Mouse (Mus musculus): ENCODE measurements around the gene Myzap.
"Not testable (repeated sequence)": the region's sequence is repeated elsewhere in the genome, so short reads cannot be mapped to it uniquely, and the experiment has no call there.

Myzap gene

GRCm38 (mm10) chr9:71591938-71592548, at the start of gene Myzap:
TSS of gene Myzap (minus strand) at chr9:71592360.
- peak; percentile 98 for DNase-seq

- no peak for DNase-seq
These were observed 48.3 kb upstream of the Myzap start for GRCm38 (mm10) chr9:71640361-71640927.

GRCm38 (mm10) chr9:71638198-71638597, 46.0 kb upstream of the Myzap start:
- no peak for DNase-seq

- DNase-seq = no peak
These were observed 44.7 kb upstream of the Myzap start for GRCm38 (mm10) chr9:71636854-71637253.

GRCm38 (mm10) chr9:71635627-71636026, 43.5 kb upstream of the Myzap start:
- no peak for DNase-seq

GRCm38 (mm10) chr9:71634916-71635315, 42.8 kb upstream of the Myzap start:
- no peak for DNase-seq

- DNase-seq = no peak
These were observed 36.8 kb upstream of the Myzap start for GRCm38 (mm10) chr9:71628921-71629320.

GRCm38 (mm10) chr9:71628286-71628685, 36.1 kb upstream of the Myzap start:
- DNase-seq = no peak

GRCm38 (mm10) chr9:71625961-71626360, 33.8 kb upstream of the Myzap start:
- DNase-seq = no peak

GRCm38 (mm10) chr9:71624793-71625495, 32.8 kb upstream of the Myzap start:
- DNase-seq = peak; percentile 88

- peak; percentile 64 for DNase-seq
These were observed 31.9 kb upstream of the Myzap start for GRCm38 (mm10) chr9:71623871-71624569.

- DNase-seq = no peak
These were observed 30.4 kb upstream of the Myzap start for GRCm38 (mm10) chr9:71622593-71622992.

GRCm38 (mm10) chr9:71621968-71622367, 29.8 kb upstream of the Myzap start:
- DNase-seq = peak; percentile 29

GRCm38 (mm10) chr9:71620116-71620515, 28.0 kb upstream of the Myzap start:
- not testable (repeated sequence) for DNase-seq

GRCm38 (mm10) chr9:71617363-71617762, 25.2 kb upstream of the Myzap start:
- peak; percentile 74 for DNase-seq

GRCm38 (mm10) chr9:71616185-71616584, 24.0 kb upstream of the Myzap start:
- peak; percentile 89 for DNase-seq

GRCm38 (mm10) chr9:71614643-71615042, 22.5 kb upstream of the Myzap start:
- peak; percentile 83 for DNase-seq

- peak; percentile 50 for DNase-seq
These were observed 20.8 kb upstream of the Myzap start for GRCm38 (mm10) chr9:71612981-71613380.

- DNase-seq = no peak
These were observed 19.7 kb upstream of the Myzap start for GRCm38 (mm10) chr9:71611876-71612275.

- DNase-seq = peak; percentile 71
These were observed 16.9 kb upstream of the Myzap start for GRCm38 (mm10) chr9:71609010-71609409.

- peak; percentile 83 for DNase-seq
These were observed 14.3 kb upstream of the Myzap start for GRCm38 (mm10) chr9:71606296-71607057.

GRCm38 (mm10) chr9:71604914-71605635, 12.9 kb upstream of the Myzap start:
- peak; percentile 37 for DNase-seq
